Mouse (Mus musculus) mature B cell (primary cell): Measurements from ENCODE around the gene Diaph2.
"Not testable (repeated sequence)": the region's sequence is repeated elsewhere in the genome, so short reads cannot be mapped to it uniquely, and the experiment has no call there.

Experiments used
- in situ Hi-C: fragments of 300-500 bp; cut with MboI; formaldehyde crosslinking; loops from 2 replicates; pipeline ENCODE4 v1.14.3; 2019

Diaph2 gene

GRCm38 (mm10) chrX:130287032-130287431 lies 537.5 kb downstream of the Diaph2 start:
- in situ Hi-C loops, result no loop called here

- in situ Hi-C loops, result no loop called here
These were observed 540.2 kb downstream of the Diaph2 start for GRCm38 (mm10) chrX:130289775-130290174.

GRCm38 (mm10) chrX:130350808-130351435 lies 601.4 kb downstream of the Diaph2 start:
- in situ Hi-C loops, result no loop called here

GRCm38 (mm10) chrX:130351480-130351879 lies 601.9 kb downstream of the Diaph2 start:
- in situ Hi-C loops, result no loop called here

- in situ Hi-C loops, result no loop called here
These were observed 644.1 kb downstream of the Diaph2 start for GRCm38 (mm10) chrX:130393508-130394145.

- in situ Hi-C loops, result no loop called here
These were observed 653.7 kb downstream of the Diaph2 start for GRCm38 (mm10) chrX:130403214-130403613.

- in situ Hi-C loops, result not testable (repeated sequence)
These were observed 657.9 kb downstream of the Diaph2 start for GRCm38 (mm10) chrX:130407471-130407870.

GRCm38 (mm10) chrX:130408985-130409384 lies 659.4 kb downstream of the Diaph2 start:
- in situ Hi-C loops, result no loop called here

GRCm38 (mm10) chrX:130423134-130423533 lies 673.6 kb downstream of the Diaph2 start:
- in situ Hi-C loops, result no loop called here

- in situ Hi-C loops, result no loop called here
These were observed 702.4 kb downstream of the Diaph2 start for GRCm38 (mm10) chrX:130451822-130452487.

- in situ Hi-C loops, result no loop called here
These were observed 702.9 kb downstream of the Diaph2 start for GRCm38 (mm10) chrX:130452488-130452823.

GRCm38 (mm10) chrX:130473133-130473532 lies 723.6 kb downstream of the Diaph2 start:
- in situ Hi-C loops, result no loop called here

- in situ Hi-C loops, result no loop called here
These were observed 731.3 kb downstream of the Diaph2 start for GRCm38 (mm10) chrX:130480877-130481276.

GRCm38 (mm10) chrX:130502680-130503464 lies 753.3 kb downstream of the Diaph2 start:
- in situ Hi-C loops, result no loop called here

- in situ Hi-C loops, result no loop called here
These were observed 753.9 kb downstream of the Diaph2 start for GRCm38 (mm10) chrX:130503465-130503860.

GRCm38 (mm10) chrX:130505626-130506025 lies 756.1 kb downstream of the Diaph2 start:
- in situ Hi-C loops, result no loop called here
